Mouse (Mus musculus) hindbrain, embryonic 10.5 days (tissue): ENCODE measurements around the gene Loxl1. TPM values are rescaled to one million over a fixed set of nuclear protein-coding genes. Genes with fewer than 3 reads are reported as not detected.
"Not testable (repeated sequence)": the region's sequence is repeated elsewhere in the genome, so short reads cannot be mapped to it uniquely, and the experiment has no call there.

Source experiments
- DNase-seq: peaks from one replicate; pipeline ENCODE4 v3.0.0-alpha.2; 2017; ENCODE audit warnings: low spot score
- H3K27ac ChIP-seq: fragments of 300-500 bp; sonication (generic); 2 replicates; pipeline ENCODE4 v1.5.1; 2016; ENCODE audit warnings: mild to moderate bottlenecking, moderate library complexity
- H3K27me3 ChIP-seq: fragments of 300-500 bp; sonication (generic); 2 replicates; pipeline ENCODE4 v1.6.1; 2016; ENCODE audit warnings: mild to moderate bottlenecking; ENCODE audit not compliant: poor library complexity, insufficient read depth, severe bottlenecking
- H3K36me3 ChIP-seq: fragments of 300-500 bp; sonication (generic); 2 replicates; pipeline ENCODE4 v1.6.1; 2016; ENCODE audit warnings: mild to moderate bottlenecking, moderate library complexity
- H3K4me1 ChIP-seq: fragments of 300-500 bp; sonication (generic); replicated peaks from 2 replicates; pipeline ENCODE4 v1.6.1; 2016; ENCODE audit warnings: mild to moderate bottlenecking
- H3K4me3 ChIP-seq: fragments of 300-500 bp; sonication (generic); 2 replicates; pipeline ENCODE4 v1.5.1; 2016; ENCODE audit warnings: mild to moderate bottlenecking, moderate library complexity
- H3K9me3 ChIP-seq: fragments of 300-500 bp; sonication (generic); 2 replicates; pipeline ENCODE4 v1.6.1; 2016; ENCODE audit warnings: mild to moderate bottlenecking, moderate library complexity
- WGBS: fragments of 180-500 bp; shearing (Covaris S2); methylation state at CpG from one replicate; pipeline ENCODE4 v1.1.7; 2016; 5-methylcytosine and 5-hydroxymethylcytosine counted together
- polyA plus RNA-seq: library from polyadenylated mRNA; unstranded; fragments of >200 nt; fragmentation: Nextera tagmentation; extraction: Ambion mirVana; gene quantifications from 2 replicates; pipeline ENCODE4 v1.2.1, GENCODE M21; 2016

The Loxl1 gene
- polyA plus RNA-seq, 1 experiment from 2014 or later: 14.5 TPM

DNA sequence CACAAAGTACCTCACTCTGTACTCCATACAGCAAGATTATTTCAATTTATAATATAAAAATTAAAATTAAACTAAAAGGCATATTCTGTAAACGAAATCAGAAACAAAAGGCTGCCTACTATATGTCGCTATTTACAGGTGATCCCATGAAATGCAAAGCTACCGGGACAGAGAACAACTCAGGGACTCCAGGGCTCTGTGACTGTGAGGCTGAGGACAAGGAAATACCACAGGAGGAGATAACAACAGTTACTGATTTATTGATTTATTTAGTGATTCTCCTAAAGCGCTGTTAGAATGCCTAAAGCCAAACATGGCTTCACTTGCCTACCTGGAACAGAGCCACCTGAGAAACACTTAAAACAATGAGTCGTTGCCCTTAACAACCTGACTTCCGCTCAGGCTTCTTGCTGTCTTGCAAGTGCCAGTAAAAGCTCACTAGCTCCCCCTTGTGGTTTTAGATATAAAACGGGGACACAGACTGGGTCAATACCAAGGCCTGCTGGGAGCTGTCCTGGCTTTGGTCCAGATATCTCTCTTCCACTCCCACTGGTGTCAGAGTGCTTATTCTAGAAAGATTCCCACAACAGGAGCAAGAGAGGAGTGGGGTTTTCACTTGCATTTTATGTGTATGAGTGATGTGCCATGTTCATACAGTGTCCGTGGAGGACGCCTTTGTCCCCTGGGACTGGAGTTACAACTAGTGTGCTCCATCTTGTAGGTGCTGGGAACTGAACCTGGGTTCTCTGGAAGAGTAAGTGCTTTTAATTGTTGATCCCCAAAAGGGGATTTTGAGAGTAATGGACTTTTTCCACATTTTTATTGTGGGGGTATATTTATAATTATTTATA, 32.5 kb downstream of the Loxl1 start:
- peaks cover 8% of the 10 kb centered on the region for H3K4me1 ChIP-seq
- no peaks in the 10 kb centered on the region for H3K36me3 ChIP-seq
- no peak overlapping the region for H3K27ac ChIP-seq
- 36% methylated on average over 9 of the region's 9 CpGs for WGBS
- H3K27me3 ChIP-seq: no peaks in the 10 kb centered on the region
- peak; percentile 72 for DNase-seq
- no peak overlapping the region for H3K4me3 ChIP-seq
- no peaks in the 10 kb centered on the region for H3K9me3 ChIP-seq

DNA sequence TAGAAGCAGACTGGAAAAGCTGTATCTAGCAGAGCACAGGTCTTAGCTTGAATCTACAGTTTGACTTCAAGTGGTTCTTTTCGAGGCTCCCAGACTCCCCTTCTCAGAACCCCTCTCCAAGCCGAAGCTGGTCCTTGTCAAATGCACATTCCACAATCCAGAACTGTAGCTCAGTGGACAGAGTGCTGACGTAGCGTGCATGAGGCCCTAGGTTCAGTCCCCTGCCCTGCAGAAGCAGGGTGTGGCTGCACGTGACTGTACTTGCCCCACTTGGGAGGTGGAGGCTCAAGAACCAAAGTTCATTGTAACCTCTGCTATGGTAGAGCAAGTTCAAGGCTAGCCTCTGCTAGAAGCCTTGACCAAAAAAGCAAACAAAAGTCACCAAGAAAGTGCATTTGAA, 33.2 kb downstream of the Loxl1 start:
- H3K27me3 ChIP-seq: no peaks in the 10 kb centered on the region
- 73% methylated on average over 5 of the region's 5 CpGs for WGBS
- H3K9me3 ChIP-seq: no peaks in the 10 kb centered on the region
- H3K27ac ChIP-seq: no peak overlapping the region
- H3K4me1 ChIP-seq: peaks cover 15% of the 10 kb centered on the region
- no peak overlapping the region for H3K4me3 ChIP-seq
- H3K36me3 ChIP-seq: no peaks in the 10 kb centered on the region
- no peak for DNase-seq

DNA sequence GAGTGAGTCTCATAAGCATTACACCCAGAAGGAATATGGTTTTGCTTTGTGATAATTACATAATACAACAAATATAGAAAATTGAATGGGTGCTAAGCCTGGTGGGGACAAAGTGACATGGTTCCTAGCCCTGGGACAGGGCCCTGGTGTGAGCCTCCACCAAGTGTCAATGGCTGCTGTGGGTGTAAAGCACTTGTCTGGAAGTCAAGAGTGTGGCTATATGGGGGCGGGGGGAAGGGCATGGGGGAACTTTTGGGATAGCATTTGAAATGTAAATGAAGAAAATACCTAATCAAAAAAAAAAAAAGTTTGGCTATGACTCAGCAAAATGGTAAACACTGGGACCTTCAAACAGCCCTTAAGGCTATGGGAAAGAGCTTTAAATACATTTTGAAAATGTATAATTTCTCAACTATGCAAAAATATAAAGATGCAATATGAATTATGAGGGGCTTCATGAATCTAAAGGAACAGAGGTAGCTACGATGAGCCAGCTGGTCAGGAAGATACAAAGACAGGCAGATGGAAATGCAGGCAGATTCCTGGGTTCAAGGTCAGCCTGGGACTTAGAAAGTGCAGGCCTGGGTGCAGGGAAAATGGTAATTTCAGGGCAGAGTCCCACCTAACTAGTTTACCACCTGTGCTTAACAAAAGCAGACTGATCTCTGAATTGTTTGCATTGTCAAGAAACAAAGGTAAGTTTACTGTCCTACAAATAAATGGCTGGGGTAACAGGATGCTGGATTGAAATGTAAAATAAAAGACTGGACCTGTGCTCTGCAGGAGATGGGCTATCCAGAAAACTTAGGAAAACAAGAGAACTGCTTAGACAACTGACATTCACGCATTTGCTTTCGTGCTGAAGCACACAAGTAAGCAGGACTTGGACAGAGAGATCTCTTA, 33.9 kb downstream of the Loxl1 start:
- no peaks in the 10 kb centered on the region for H3K27me3 ChIP-seq
- no peak overlapping the region for H3K4me3 ChIP-seq
- H3K4me1 ChIP-seq: peaks cover 19% of the 10 kb centered on the region
- H3K9me3 ChIP-seq: no peaks in the 10 kb centered on the region
- H3K27ac ChIP-seq: no peak overlapping the region
- no peaks in the 10 kb centered on the region for H3K36me3 ChIP-seq
- no peak for DNase-seq
- 52% methylated on average over 4 of the region's 4 CpGs for WGBS

DNA sequence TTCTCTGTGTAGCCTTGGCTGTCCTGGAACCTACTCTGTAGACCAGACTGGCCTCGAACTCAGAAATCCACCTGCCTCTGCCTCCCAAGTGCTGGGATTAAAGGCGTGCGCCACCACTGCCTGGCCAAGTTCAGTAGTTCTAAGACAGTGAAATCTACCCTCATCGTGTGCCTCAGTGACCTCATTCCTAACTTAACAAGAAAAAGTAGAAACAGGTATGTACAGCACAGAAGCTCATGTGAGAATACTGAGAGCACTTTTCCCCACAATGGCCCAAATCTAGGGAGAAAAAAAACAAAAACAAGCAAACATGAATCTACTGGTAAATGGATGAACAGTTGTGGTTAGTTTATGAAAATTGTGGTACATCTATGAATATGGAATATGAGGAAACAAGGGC, 34.7 kb downstream of the Loxl1 start:
- Histone ChIP-seq H3K27me3 (no peaks in the 10 kb centered on the region), H3K36me3 (no peaks in the 10 kb centered on the region), H3K9me3 (no peaks in the 10 kb centered on the region), H3K27ac (no peak overlapping the region), H3K4me3 (no peak overlapping the region), H3K4me1 (peaks cover 22% of the 10 kb centered on the region)
- WGBS: 95% methylated on average over 4 of the region's 4 CpGs
- no peak for DNase-seq

DNA sequence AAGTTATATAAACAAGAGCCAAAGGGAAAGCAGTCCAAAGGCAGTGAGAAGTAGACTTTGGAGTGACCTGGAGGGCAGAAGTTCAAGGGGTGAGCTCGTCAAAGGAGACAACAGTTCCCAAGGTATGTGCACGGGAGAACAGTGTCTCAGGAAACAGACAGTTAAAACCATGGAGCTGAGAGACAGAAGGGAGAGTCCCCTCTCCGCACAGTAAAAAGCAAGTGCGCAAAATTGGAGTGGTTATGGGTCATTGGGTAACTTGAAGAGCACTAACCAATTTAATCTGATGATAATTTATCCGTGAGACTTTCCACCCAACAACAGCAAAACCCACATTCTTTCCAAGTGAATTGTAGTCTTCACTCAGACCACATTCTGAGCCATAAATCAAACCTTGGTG, 36.6 kb downstream of the Loxl1 start:
- 44% methylated on average over 5 of the region's 5 CpGs for WGBS
- DNase-seq: no peak
- Histone ChIP-seq H3K36me3 (no peaks in the 10 kb centered on the region), H3K9me3 (no peaks in the 10 kb centered on the region), H3K27me3 (no peaks in the 10 kb centered on the region), H3K4me3 (no peak overlapping the region), H3K27ac (no peak overlapping the region), H3K4me1 (peaks cover 22% of the 10 kb centered on the region)

DNA sequence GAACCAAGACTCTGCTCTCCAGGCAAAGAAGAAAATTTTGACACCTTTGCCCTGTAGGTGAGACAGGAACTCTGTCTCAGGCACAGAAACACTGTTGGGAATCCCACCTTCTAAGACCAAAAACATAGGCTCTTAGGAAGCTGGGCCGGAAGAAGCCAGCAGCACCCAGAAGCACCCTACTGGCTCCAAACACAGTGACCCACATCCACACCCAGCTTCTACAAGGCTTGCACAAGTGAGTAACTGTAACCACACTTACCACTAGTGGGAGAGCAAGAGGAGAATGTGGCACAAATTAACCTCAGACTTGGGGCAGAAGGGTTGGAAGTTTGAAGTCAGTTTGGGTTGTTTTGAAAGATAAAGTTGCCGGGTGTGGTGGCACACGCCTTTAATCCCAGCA, 37.2 kb downstream of the Loxl1 start:
- no peaks in the 10 kb centered on the region for H3K36me3 ChIP-seq
- no peaks in the 10 kb centered on the region for H3K27me3 ChIP-seq
- H3K4me1 ChIP-seq: peaks cover 22% of the 10 kb centered on the region
- H3K9me3 ChIP-seq: no peaks in the 10 kb centered on the region
- peak overlapping the region; percentile 72; the same call in 1 of the 2 replicates for H3K27ac ChIP-seq
- no peak for DNase-seq
- no peak overlapping the region for H3K4me3 ChIP-seq
- 86% methylated on average over 3 of the region's 3 CpGs for WGBS

DNA sequence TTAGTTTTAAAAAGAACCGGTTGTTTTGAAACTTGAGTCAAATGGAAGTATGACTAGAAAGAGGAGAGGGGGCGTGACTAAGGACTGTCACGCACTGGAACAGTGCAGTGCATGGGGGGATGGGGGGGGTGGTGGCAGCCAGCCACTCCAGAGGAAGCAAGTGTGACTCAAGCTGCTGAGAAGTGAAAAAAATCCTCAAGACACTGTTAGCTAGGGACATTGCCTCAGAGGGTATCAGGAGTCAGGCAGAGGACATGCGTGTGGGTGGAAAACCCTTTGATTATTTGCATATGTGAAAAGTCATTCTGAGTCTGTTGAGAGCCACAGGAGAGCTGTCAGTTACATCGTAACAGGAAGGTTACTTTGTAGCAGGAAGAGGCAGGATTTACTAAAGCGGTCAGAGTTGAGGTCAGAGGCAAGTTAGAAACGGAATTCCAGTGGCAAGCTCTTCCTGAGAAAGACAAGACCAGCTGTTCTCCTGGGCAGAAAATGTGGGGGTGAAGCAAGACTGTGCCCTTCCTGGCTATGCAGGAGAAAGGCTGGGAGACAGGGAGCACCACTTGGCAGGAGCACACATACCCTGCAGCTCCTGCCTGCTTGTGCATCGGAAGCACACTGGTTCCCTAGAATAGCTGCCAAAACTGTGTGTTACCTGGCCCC, 37.7 kb downstream of the Loxl1 start:
- H3K27ac ChIP-seq: peak overlapping the region; percentile 72
- DNase-seq: peak; percentile 10
- no peaks in the 10 kb centered on the region for H3K9me3 ChIP-seq
- no peak overlapping the region for H3K4me3 ChIP-seq
- H3K36me3 ChIP-seq: no peaks in the 10 kb centered on the region
- WGBS: 36% methylated on average over 8 of the region's 8 CpGs
- peaks cover 22% of the 10 kb centered on the region for H3K4me1 ChIP-seq
- no peaks in the 10 kb centered on the region for H3K27me3 ChIP-seq

DNA sequence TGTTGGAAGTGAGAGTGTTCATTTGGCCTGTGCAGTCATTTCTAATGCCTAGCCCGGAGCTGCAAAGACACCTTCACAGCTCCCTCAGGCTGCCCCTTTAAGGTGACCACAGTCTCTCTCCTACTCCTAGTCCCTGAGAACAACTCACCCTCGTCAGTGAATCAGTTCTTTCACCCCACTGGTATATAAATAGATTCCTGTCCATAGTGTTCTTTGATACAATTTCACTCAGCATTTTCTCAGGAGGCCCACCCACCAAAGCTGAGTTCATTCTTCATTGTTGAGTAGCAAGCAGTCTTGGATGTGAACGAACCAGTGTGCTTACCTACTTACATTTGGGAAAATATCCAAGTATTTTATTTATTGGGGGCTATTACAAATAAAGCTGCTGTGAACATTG, 38.4 kb downstream of the Loxl1 start:
- H3K27ac ChIP-seq: no peak overlapping the region
- no peak for DNase-seq
- peaks cover 22% of the 10 kb centered on the region for H3K4me1 ChIP-seq
- no peak overlapping the region for H3K4me3 ChIP-seq
- WGBS: 62% methylated on average over 3 of the region's 3 CpGs
- no peaks in the 10 kb centered on the region for H3K27me3 ChIP-seq
- no peaks in the 10 kb centered on the region for H3K9me3 ChIP-seq
- H3K36me3 ChIP-seq: no peaks in the 10 kb centered on the region

DNA sequence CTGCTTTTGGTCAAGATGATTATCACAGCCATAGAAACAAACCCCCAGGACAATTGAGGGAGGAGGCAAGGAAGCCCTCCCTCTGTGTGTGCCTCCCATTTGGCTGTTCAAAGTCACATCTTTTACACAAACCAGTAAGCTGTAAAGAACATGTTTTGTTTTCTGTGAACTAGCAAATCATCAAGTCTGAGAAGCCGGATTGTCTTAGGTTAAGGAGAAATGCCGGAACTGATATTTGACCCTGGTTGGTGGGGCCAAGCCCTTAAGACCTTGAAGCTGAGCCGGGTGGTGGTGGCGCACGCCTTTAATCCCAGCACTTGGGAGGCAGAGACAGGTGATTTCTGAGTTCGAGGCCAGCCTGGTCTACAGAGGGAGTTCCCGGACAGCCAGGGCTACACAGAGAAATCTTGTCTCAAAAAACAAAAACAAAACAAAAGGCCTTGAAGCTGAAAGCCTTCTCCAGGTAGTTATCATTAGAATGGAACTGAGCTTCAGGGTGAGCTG, 38.8 kb downstream of the Loxl1 start:
- Histone ChIP-seq H3K9me3 (no peaks in the 10 kb centered on the region), H3K4me1 (peaks cover 22% of the 10 kb centered on the region), H3K27ac (no peak overlapping the region), H3K27me3 (no peaks in the 10 kb centered on the region), H3K36me3 (no peaks in the 10 kb centered on the region), H3K4me3 (no peak overlapping the region)
- 82% methylated on average over 7 of the region's 7 CpGs for WGBS
- DNase-seq: no peak

DNA sequence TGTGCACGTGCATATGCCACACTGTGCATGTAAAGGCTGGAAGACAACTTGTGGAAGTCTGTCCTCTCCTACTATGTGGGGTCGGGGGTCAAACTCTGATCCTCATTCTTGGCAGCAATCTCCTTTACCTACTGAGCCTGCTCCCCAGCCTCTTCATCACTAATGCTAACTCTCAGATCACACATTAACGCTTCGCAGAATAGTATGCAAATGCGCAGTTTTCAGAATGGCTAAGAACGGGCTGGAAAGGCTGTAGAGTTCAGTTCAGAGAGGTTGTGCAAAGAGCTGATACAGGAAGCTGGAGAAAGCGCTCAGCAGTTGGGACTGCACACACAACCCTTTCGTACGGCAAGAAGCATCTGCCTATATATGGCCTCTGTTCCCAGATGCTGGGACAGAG, 40.1 kb downstream of the Loxl1 start:
- H3K4me3 ChIP-seq: no peak overlapping the region
- no peak for DNase-seq
- no peak overlapping the region for H3K27ac ChIP-seq
- 78% methylated on average over 9 of the region's 9 CpGs for WGBS
- H3K36me3 ChIP-seq: no peaks in the 10 kb centered on the region
- H3K4me1 ChIP-seq: peaks cover 22% of the 10 kb centered on the region
- H3K9me3 ChIP-seq: no peaks in the 10 kb centered on the region
- H3K27me3 ChIP-seq: no peaks in the 10 kb centered on the region

DNA sequence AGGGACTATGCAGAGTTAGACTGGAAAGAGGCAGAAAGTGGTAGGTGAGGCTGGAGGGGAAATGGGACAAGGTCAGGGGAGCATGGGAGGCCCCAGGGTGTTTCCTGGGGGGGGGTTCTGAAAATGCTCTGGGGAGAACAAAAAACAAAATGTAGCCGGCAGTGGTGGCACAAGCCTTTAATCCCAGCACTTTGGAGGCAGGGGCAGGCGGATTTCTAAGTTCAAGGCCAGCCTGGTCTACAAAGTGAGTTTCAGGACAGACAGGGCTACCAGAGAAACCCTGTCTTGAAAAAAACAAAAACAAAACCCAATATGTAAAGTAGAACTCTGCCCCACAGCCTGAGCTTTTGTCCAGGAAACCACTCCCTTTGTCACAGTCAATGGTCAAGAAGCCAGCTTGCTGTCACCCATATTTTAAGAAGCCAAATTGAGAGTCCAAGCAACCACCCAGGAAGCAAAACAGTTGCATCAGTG, 40.9 kb downstream of the Loxl1 start:
- no peaks in the 10 kb centered on the region for H3K27me3 ChIP-seq
- peaks cover 22% of the 10 kb centered on the region for H3K4me1 ChIP-seq
- no peaks in the 10 kb centered on the region for H3K9me3 ChIP-seq
- no peaks in the 10 kb centered on the region for H3K36me3 ChIP-seq
- WGBS: 67% methylated on average over 2 of the region's 2 CpGs
- no peak overlapping the region for H3K27ac ChIP-seq
- no peak for DNase-seq
- no peak overlapping the region for H3K4me3 ChIP-seq

DNA sequence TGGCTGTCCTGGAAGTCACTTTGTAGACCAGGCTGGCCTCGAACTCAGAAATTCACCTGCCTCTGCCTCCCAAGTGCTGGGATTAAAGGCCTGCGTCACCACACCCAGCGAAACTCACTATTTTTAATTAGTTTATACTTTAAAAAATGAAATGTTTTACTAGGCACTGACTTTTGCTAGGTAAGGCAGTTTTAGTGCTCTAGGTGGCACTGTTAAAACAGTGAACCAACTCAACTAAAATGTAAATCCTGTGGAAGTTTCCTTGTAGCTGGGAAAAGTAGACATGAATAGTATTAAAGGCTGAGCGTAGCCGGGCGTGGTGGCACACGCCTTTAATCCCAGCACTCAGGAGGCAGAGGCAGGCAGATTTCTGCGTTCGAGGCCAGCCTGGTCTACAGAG, 41.4 kb downstream of the Loxl1 start:
- not testable (repeated sequence) for H3K27ac ChIP-seq, H3K36me3 ChIP-seq, H3K9me3 ChIP-seq, DNase-seq, H3K27me3 ChIP-seq, H3K4me3 ChIP-seq
- peaks cover 26% of the 10 kb centered on the region for H3K4me1 ChIP-seq
- WGBS: 93% methylated on average over 9 of the region's 9 CpGs
